Mouse (Mus musculus) testis, postnatal 14 days (tissue): ENCODE measurements around the gene Syna.
A peak's percentile ranks its signal among the peaks of the same experiment; 100 is the strongest.

ENCODE experiments used
- DNase-seq: peaks from one replicate; pipeline ENCODE4 v3.0.0; 2021; ENCODE audit warnings: low spot score

The Syna gene

GRCm38 (mm10) chr5:134560071-134560449, at the start of gene Syna:
TSS of gene Syna (minus strand) at chr5:134560171.
- no peak for DNase-seq

- no peak for DNase-seq
Measured at GRCm38 (mm10) chr5:134607121-134607520, 47.1 kb upstream of the Syna start.

DNA sequence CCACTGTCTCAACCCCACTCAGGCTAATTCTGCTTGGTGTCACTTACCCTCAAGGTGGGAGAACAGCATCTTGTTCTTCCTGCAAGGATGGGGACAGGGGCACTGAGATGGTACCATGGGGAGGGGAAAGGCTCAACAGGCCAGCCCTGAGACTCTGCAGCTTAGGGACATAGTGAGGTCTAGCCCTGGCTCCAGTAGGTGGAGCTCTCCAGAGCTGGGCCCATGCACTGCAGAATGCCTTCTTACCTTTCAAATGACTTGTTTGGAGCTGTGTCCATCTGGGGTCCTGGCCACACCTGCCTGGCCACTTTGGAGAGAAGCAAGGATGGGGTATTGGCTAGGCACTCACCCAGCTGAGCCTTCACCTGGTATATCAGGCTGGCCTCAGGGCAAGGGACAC, 46.3 kb upstream of the Syna start:
- no peak for DNase-seq

- no peak for DNase-seq
Measured at GRCm38 (mm10) chr5:134604376-134604775, 44.4 kb upstream of the Syna start.

DNA sequence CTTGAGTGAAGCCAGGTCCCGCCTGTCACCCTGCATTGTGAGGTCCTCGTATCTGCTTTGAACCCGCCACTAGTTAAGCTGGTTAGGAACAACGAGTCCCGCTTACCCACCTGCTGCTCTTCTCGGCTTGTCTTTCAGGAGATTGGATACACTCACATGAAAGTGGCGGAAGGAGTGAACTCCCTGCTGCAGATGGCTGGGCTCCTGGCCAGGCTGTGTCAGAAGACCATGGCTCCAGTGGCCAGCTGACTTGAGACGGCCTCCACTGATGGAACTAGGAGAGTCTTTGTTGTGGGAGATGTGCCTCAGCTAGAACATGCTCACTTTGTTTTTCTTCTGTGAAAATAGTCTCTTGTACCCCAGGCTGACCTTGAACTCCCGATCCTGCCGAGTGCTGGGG, 37.7 kb upstream of the Syna start:
- DNase-seq, result peak; percentile 34

- DNase-seq, result no peak
Measured at GRCm38 (mm10) chr5:134593093-134593492, 33.1 kb upstream of the Syna start.

- no peak for DNase-seq
Measured at GRCm38 (mm10) chr5:134592026-134592581, 32.1 kb upstream of the Syna start.

DNA sequence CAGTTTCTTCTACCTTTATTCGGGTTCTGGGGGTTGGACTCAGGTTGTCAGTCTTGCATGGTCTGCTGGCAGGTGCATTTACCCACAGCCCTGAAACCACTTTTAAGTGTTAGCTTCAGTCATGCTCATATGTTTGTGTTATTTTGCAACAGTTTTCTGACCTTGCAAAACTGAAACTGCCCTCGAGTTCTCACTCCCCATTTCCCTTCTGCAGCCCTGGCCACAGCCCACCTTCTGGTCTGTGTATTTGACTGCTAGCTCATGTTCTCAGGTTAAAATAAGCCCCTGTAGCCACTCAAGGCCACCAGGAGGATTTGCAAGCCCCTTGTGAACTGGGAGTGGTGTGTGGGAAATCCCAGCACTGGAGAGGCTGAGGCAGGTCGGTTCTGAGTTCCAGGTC, 29.9 kb upstream of the Syna start:
- DNase-seq, result no peak

GRCm38 (mm10) chr5:134584798-134585197, 24.8 kb upstream of the Syna start:
- DNase-seq, result no peak

DNA sequence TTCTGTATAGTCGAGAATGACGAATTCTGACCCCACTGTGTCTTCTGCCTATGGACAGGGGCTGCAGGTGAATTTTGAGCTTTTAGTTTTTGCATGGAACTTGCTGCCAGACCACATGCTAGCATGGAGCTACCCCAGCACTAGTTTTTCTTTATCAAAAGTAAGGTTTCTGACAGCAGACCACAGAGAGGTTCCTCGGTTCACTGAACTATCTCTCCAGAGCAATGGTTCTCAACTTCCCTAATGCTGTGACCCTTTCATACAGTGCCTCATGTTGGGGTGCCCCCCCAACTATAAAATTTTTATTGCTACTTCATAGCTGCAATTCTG, 23.9 kb upstream of the Syna start:
- no peak for DNase-seq

- no peak for DNase-seq
Measured at GRCm38 (mm10) chr5:134583006-134583883, 23.3 kb upstream of the Syna start.

GRCm38 (mm10) chr5:134582221-134582907, 22.4 kb upstream of the Syna start:
- DNase-seq, result peak; percentile 95

GRCm38 (mm10) chr5:134581146-134581545, 21.2 kb upstream of the Syna start, which contains the start of gene Rfc2:
TSS of gene Rfc2 (plus strand) at chr5:134581366.
- no peak for DNase-seq

GRCm38 (mm10) chr5:134579135-134579534, 19.2 kb upstream of the Syna start:
- no peak for DNase-seq

DNA sequence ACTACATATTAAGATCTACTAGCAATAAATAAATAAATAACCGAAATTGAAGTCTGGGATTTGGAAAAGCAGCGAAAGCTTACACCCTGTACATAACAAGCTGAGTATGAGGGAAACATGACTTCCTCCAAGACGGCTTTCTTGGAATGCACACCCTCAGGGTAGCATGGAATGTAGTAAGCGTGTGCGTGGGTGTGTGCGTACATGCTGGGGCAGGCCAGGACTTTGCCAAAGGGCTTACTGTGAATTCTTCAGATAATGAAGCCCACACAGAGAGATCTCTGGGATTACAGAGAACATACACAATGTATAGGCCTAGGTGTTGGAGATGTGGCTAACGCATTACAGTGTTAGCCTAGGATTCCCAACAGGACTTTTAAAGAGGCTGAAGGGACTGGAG, 17.6 kb upstream of the Syna start:
- no peak for DNase-seq

GRCm38 (mm10) chr5:134576517-134577220, 16.7 kb upstream of the Syna start:
- no peak for DNase-seq

DNA sequence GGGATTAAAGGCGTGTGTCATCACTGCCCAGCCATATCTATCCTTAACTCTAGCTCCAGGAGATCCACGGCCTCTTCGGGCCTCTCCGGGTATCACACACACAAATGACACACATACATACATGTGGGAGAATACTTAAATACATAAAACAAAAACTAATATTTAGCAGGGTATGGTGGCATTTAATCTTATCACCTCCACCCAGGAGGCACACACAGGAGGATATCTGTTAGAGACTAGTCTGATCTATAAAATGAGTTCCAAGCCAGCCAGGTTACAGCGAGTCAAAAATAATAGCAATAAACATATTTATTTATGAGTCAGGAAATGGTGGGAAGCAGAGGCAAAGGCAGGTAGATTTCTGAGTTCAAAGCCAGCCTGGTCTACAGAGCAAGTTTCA, 15.9 kb upstream of the Syna start:
- DNase-seq, result no peak

DNA sequence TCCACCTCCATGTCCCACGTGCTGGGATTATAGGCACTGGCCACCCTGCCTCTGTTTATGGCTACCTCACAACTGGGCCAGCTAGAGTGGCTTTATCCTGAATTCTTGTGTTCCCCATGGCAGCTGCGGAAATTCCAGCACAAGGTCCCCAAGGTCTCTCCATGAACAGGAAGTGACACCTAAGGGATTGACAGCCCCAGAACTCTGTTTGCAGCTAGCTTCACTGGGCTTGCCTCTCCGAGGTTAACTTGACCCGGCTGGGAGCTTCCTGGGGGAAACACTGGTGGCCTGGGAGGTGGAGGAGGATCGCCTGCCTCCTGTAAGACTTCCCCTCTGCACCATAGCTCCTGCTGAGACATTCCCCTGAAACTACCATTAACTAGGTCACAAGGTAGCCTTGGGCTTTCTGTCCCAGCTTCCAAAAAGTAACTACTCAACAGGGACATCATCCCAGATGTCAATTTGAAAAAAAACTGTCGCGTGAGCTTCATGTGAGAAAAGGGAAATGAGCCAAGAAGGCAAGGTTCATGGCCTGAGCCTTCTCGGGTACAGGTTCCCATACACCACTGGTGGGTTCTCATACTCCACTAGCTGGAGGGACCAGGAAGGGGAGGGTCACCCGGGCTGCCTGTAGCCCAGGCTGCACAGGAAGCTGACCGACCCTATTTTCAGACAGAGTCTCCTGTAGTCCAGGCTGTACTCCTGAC, 12.7 kb upstream of the Syna start:
- no peak for DNase-seq

DNA sequence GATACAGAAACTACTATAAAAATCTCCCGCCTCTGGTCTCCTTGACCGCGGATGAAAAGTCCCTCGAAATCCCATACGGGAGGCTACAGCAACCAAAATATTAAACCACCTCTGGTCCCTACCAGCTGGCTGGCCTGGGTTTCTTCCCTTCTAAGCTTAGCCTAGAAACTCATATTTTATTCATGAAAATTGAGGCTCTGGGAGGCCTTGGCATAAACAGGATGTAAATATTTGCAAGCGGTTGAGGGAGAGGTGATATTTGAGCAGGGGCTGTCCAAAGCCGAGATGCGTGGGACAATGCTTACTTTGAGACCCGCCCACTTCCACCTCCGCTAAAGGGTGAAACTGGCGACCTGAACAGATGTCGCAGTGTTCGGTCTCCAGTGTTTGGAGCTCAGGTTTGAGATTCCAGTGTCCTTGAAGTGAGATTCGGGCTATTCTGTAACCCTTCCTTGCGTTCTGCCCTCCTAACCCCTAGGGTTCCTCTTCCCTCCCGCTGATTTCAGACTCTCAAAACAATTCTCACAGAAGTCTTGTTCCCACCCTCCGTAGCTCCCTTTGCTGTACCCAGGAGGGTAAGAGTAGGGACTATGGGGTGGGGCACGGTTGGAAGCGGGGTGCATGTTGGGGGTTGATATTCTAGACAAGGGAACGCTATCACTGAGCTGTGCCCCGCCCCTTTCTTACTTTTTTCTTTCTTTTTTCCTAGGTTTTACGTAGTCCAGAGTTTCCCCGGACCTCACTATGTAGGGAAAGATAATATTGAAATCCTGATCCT, 11.9 kb upstream of the Syna start:
- peak; percentile 66 for DNase-seq

DNA sequence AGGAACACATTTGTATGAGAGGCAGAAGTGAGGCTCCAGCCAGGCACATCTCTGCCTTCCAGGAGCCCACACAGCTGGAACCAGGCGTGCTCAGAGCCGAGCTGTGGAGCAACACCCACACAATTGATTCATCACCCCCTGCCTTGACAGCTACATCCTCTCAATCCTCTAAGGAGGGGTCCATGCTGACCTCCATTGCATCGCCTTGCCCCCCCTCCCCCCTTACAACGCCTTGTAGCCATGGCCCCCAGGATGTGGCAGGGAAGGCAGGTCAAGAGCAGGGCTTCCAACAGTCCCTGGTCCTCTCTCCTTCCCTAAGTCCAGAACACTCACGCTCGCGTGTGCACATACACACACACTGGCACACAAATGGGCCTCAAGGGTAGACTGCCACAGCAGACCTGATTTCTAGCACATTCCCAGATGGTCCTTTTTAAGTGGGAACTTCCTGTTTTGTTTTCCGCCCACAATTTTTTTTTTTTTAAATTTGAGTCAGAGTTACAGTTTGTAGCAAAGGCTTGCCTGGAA, 9.1 kb upstream of the Syna start:
- DNase-seq, result no peak

- DNase-seq, result no peak
Measured at GRCm38 (mm10) chr5:134568030-134568429, 8.1 kb upstream of the Syna start.
